ENCODE assay signal across 20 mouse cellular contexts in the genomic region with DNA sequence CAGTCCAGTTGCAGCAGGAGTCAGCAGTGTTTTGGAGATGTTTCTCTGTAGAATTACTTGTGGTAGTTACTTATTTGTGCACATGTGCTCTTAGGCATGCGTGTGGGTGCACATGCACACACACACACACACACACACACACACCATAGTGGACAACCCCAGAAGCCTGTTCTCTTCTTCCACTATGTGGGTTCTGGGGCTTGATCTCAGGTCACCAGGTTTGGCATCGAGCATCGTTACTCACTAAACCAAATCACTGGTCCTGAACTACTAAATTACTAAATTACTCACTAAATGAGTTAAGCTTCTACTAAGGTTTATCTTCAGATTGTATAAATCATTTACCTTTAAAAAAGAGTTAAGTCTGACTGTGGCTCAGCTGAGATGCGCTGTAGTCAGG. TPM values are rescaled to one million over a fixed set of nuclear protein-coding genes. Genes with fewer than 3 reads are reported as not detected.
DNase-seq lines count a peak whose midpoint lies in the region; ATAC-seq and TF ChIP-seq lines count a peak whose summit lies in the region.
"Had no signal": no experiment of that assay in that cellular context is flagged by ENCODE, and none has a peak within 500 bp of the region (broad histone marks: within the 10 kb centered on the region; RNA-seq: fewer than 3 reads in every experiment).

No protein-coding gene starts in this region.

- no peaks in the 10 kb centered on the region for H3K27me3 ChIP-seq in kidney, adult 2 months (replicated peaks; ENCODE audit: control insufficient read depth, insufficient read depth, low read length)
- no peaks in the 10 kb centered on the region; the same call in 1 of the 2 replicates for H3K27me3 ChIP-seq in kidney, embryonic 14.5 days (ENCODE audit: control insufficient read depth, insufficient read depth, low read length)
- H3K27me3 ChIP-seq: forebrain, embryonic 15.5 days; heart, embryonic 15.5 days had no signal

- no peaks in the 10 kb centered on the region for H3K36me3 ChIP-seq in kidney, adult 2 months (ENCODE audit: control insufficient read depth, insufficient read depth, low read length)
- no peaks in the 10 kb centered on the region for H3K36me3 ChIP-seq in kidney, embryonic 14.5 days (ENCODE audit: control insufficient read depth, insufficient read depth, low read length)
- H3K36me3 ChIP-seq: embryonic facial prominence, embryonic 12.5 days; forebrain, embryonic 15.5 days; heart, embryonic 15.5 days; hindbrain, embryonic 13.5 days had no signal

- peak; percentile 46; the same call in 1 of the 2 replicates for ATAC-seq in kidney, embryonic 14.5 days (ENCODE audit: low FRiP score, low TSS enrichment)
- ATAC-seq: forebrain, embryonic 15.5 days had no signal

- H3K27ac ChIP-seq in kidney, adult 2 months (ENCODE audit: insufficient read depth, low read depth, low read length) = no peak overlapping the region
- H3K27ac ChIP-seq in kidney, embryonic 14.5 days (ENCODE audit: low read depth, low read length) = no peak overlapping the region
- H3K27ac ChIP-seq: embryonic facial prominence, embryonic 12.5 days; forebrain, embryonic 15.5 days; heart, adult 2 months; heart, embryonic 15.5 days; hindbrain, embryonic 13.5 days had no signal

- no peak for TF ChIP-seq POLR2A in kidney, adult 2 months (IDR thresholded peaks at IDR 0.05; ENCODE audit: low read depth, low read length)

- no peak for TF ChIP-seq CTCF in kidney, adult 2 months (conservative IDR thresholded peaks at IDR 0.05; ENCODE audit: insufficient read depth, insufficient read length, low read depth, low read length)

- H3K4me2 ChIP-seq in kidney, embryonic 14.5 days (replicated peaks; ENCODE audit: low read depth, low read length) = no peak overlapping the region
- H3K4me2 ChIP-seq: embryonic facial prominence, embryonic 12.5 days; forebrain, embryonic 15.5 days; heart, embryonic 11.5 days; heart, embryonic 15.5 days; hindbrain, embryonic 13.5 days had no signal

- H3K9ac ChIP-seq in kidney, embryonic 14.5 days (ENCODE audit: low read depth, low read length) = no peak overlapping the region
- H3K9ac ChIP-seq: embryonic facial prominence, embryonic 12.5 days; forebrain, embryonic 15.5 days; heart, embryonic 15.5 days; hindbrain, embryonic 13.5 days had no signal

- DNase-seq in kidney, adult 2 months = peak; percentile 73
- peak; percentile 50 for DNase-seq in kidney, postnatal 14 days
- no peak for DNase-seq in adrenal gland, adult 8-10 months
- no peak for DNase-seq in right cerebral cortex, adult 18-20 months
- no peak for DNase-seq in heart, adult 11 months
- DNase-seq: adrenal gland, postnatal 14 days; cerebellum, adult 11-12 months; cerebellum, adult 9-10 months; cerebellum, postnatal 25 days; gastrocnemius, postnatal 36 days; heart, adult 2 months; heart, postnatal 14 days had no signal

- WGBS in kidney, adult 2 months = 41% methylated on average over 4 of the region's 4 CpGs
- WGBS in kidney, embryonic 14.5 days = 78% methylated on average over 4 of the region's 4 CpGs

- no peaks in the 10 kb centered on the region for H3K4me1 ChIP-seq in kidney, adult 2 months (ENCODE audit: control insufficient read depth, insufficient read depth, low read length)
- H3K4me1 ChIP-seq in kidney, embryonic 14.5 days (ENCODE audit: control insufficient read depth, insufficient read depth, low read length) = no peaks in the 10 kb centered on the region
- H3K4me1 ChIP-seq: embryonic facial prominence, embryonic 12.5 days; forebrain, embryonic 15.5 days; heart, embryonic 15.5 days; hindbrain, embryonic 13.5 days had no signal

- H3K4me3 ChIP-seq in kidney, adult 2 months (ENCODE audit: insufficient read depth, low read depth, low read length) = no peak overlapping the region
- H3K4me3 ChIP-seq in kidney, embryonic 14.5 days (ENCODE audit: low read length) = no peak overlapping the region
- H3K4me3 ChIP-seq: embryonic facial prominence, embryonic 12.5 days; forebrain, embryonic 15.5 days; heart, adult 2 months; heart, embryonic 15.5 days; hindbrain, embryonic 13.5 days had no signal

- H3K9me3 ChIP-seq in kidney, embryonic 14.5 days (ENCODE audit: control insufficient read depth, low read length) = no peaks in the 10 kb centered on the region
- H3K9me3 ChIP-seq: embryonic facial prominence, embryonic 12.5 days; forebrain, embryonic 15.5 days; heart, embryonic 15.5 days; hindbrain, embryonic 13.5 days had no signal

RNA-seq across cellular contexts. Expression of gene Chrnb4, which starts 9.5 kb away (rescaled TPM):
- 0.43 and 1.4 TPM in 2 replicates for polyA plus RNA-seq in kidney, adult 2 months (2012; rRNA removed)
- polyA plus RNA-seq in kidney, embryonic 14.5 days (2014; fragmentation: Nextera tagmentation; extraction: Ambion mirVana) = 0.77 and 1.6 TPM in 2 replicates
- 10 to 100 TPM; 11.0 to 22.1 (median 12.2) TPM for total RNA-seq in adrenal gland, adult 8-10 months (2022)
- total RNA-seq: heart, postnatal 14 days; hematopoietic stem cell, adult 5-6 weeks had no signal

RNA-seq across cellular contexts. Expression of gene Chrna3, which starts 31.7 kb away (rescaled TPM):
- 0.42 and 2.1 TPM in 2 replicates for polyA plus RNA-seq in kidney, adult 2 months (2012; rRNA removed)
- 0.14 and 0.15 TPM in 2 replicates for polyA plus RNA-seq in kidney, embryonic 14.5 days (2014; fragmentation: Nextera tagmentation; extraction: Ambion mirVana)
- 10 to 100 TPM; 15.0 to 38.6 (median 22.9) TPM for total RNA-seq in adrenal gland, adult 8-10 months (2022)
- total RNA-seq: gastrocnemius, adult 8-10 months; gastrocnemius, postnatal 36 days; hematopoietic stem cell, adult 5-6 weeks had no signal

Comparison
In these comparisons a context has a peak if more than half of its experiments do, and no peak if none do; other contexts are left out.
1. DNase-seq: peak in kidney, adult 2 months (single experiment) and kidney, postnatal 14 days (single experiment); none in adrenal gland, adult 8-10 months (single experiment), right cerebral cortex, adult 18-20 months (single experiment) and heart, adult 11 months (single experiment).